Mouse (Mus musculus) liver, postnatal 0 days (tissue): ENCODE results near the gene Twnk. TPM values are rescaled to one million over a fixed set of nuclear protein-coding genes. Genes with fewer than 3 reads are reported as not detected.

ENCODE experiments used
- ATAC-seq: fragments of 200-750 bp; cut with Nextera tagmentation; 2 replicates; pipeline ENCODE4 v1.8.0; 2017; ENCODE audit warnings: mild to moderate bottlenecking, moderate library complexity
- DNase-seq: peaks from one replicate; pipeline ENCODE4 v3.0.0-alpha.2; 2016
- H3K27ac ChIP-seq: fragments of 300-500 bp; sonication (generic); 2 replicates; pipeline ENCODE4 v1.5.1; 2014; ENCODE audit warnings: antibody characterized with exemption, moderate library complexity, mild to moderate bottlenecking, low read depth
- H3K27me3 ChIP-seq: fragments of 300-500 bp; sonication (generic); 2 replicates; pipeline ENCODE4 v1.6.1; 2014; ENCODE audit warnings: low read length, control low read depth, mixed read lengths; ENCODE audit not compliant: insufficient read depth
- H3K36me3 ChIP-seq: fragments of 300-500 bp; sonication (generic); replicated peaks from 2 replicates; pipeline ENCODE4 v1.6.1; 2014; ENCODE audit warnings: mild to moderate bottlenecking, control low read depth, low read length, moderate library complexity, mixed read lengths; ENCODE audit not compliant: insufficient read depth
- H3K4me1 ChIP-seq: fragments of 300-500 bp; sonication (generic); 2 replicates; pipeline ENCODE4 v1.6.1; 2014; ENCODE audit warnings: antibody characterized with exemption, mild to moderate bottlenecking, control low read depth; ENCODE audit not compliant: insufficient read depth
- H3K4me2 ChIP-seq: fragments of 300-500 bp; sonication (generic); 2 replicates; pipeline ENCODE4 v1.6.1; 2014; ENCODE audit warnings: low read depth, mild to moderate bottlenecking, low read length, moderate library complexity, mixed read lengths
- H3K4me3 ChIP-seq: fragments of 300-500 bp; sonication (generic); 2 replicates; pipeline ENCODE4 v1.5.1; 2014; ENCODE audit warnings: low read depth, low read length
- H3K9ac ChIP-seq: fragments of 300-500 bp; sonication (generic); replicated peaks from 2 replicates; pipeline ENCODE4 v1.6.1; 2014; ENCODE audit warnings: mild to moderate bottlenecking, moderate library complexity
- H3K9me3 ChIP-seq: fragments of 300-500 bp; sonication (generic); 2 replicates; pipeline ENCODE4 v1.6.1; 2016; ENCODE audit warnings: mild to moderate bottlenecking, control low read depth, low read length, mixed read lengths
- CTCF ChIP-seq: sonication (generic); IDR thresholded peaks from 2 replicates; pipeline ENCODE4 v1.5.1; 2016; ENCODE audit warnings: antibody characterized with exemption, low read depth
- EP300 ChIP-seq: IDR thresholded peaks from 2 replicates; pipeline ENCODE4 v1.6.1; 2016; ENCODE audit warnings: antibody characterized with exemption, low read depth, mild to moderate bottlenecking
- WGBS: fragments of 180-500 bp; shearing (Covaris S2); extraction: QIAGEN DNeasy Blood & Tissue Kit; methylation state at CpG from one replicate; pipeline ENCODE4 v1.1.7; 2014; ENCODE audit not compliant: insufficient replicate concordance; 5-methylcytosine and 5-hydroxymethylcytosine counted together
- polyA plus RNA-seq: library from polyadenylated mRNA; unstranded; fragments of >200 nt; fragmentation: Nextera tagmentation; extraction: Ambion mirVana; gene quantifications from 2 replicates; pipeline ENCODE4 v1.2.1, GENCODE M21; 2015

Twnk gene
- polyA plus RNA-seq, 1 experiment from 2014 or later, result 10.6 TPM

DNA sequence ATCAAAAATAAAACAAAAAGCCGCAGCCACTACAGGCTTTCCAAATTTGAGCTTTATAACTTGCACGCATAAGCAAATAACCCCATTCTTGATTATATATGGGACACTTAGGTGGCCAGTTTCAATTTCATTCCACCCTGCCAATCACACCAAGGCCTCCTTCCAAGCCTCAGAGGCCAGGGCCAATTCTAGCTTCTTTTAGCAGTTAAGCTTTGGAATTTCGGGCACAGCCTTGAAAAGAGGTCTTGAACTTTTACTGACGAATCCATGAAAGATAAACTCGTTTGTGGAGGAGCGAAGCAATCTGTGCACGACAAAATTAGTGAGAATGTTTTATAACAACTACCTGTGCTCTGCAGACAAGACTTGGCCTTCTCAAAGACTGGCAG, 52.3 kb downstream of the Twnk start:
- Histone ChIP-seq H3K4me3 (peak overlapping the region; percentile 76), H3K36me3 (no peaks in the 10 kb centered on the region), H3K27me3 (no peaks in the 10 kb centered on the region), H3K9ac (peak overlapping the region; percentile 85), H3K27ac (peak overlapping the region; percentile 96), H3K4me2 (peak overlapping the region; percentile 95), H3K9me3 (no peaks in the 10 kb centered on the region), H3K4me1 (peaks cover 25% of the 10 kb centered on the region)
- ATAC-seq (no peak), DNase-seq (no peak)
- no peak for TF ChIP-seq EP300
- no peak for TF ChIP-seq CTCF
- 31% methylated on average over 7 of the region's 7 CpGs for WGBS

DNA sequence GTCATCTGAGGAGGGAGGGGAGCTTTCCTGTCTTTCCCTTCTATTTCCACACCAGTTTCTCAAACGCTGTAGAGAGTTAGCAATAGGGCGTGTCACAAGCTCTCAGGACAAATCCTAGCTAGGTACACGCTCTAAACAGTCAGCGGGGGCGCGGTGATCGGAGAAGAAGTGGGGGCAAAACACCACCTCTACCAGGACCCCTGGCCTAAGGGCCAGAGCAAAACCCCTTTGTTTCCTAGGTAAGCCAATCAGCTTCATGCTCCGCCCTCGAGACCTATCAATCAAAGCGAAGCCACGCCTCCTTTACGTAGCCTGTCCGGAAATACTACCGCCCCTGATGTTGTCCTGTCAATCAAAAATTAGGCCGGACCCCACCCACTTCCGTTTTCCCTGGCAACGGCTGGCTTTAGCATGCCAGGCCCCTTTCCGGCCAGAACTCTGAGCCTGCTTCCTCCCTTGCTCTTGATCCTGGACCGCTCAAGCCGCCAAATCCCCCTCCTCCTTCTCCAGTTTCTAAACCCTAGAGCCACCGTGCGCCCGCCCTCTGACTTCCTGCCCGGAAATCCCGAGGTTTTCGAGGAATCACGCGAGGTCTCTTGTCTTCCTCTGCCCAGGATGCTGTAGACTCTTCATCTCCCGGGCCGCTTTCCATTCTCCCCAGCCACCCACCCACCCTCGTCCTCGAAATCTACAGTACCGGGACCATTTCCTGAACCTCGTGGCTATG, 52.8 kb downstream of the Twnk start:
- Histone ChIP-seq H3K9ac (peak overlapping the region; percentile 85), H3K4me2 (peak overlapping the region; percentile 95), H3K27me3 (no peaks in the 10 kb centered on the region), H3K27ac (peak overlapping the region; percentile 96), H3K36me3 (no peaks in the 10 kb centered on the region), H3K4me3 (peak overlapping the region; percentile 76), H3K4me1 (peaks cover 25% of the 10 kb centered on the region), H3K9me3 (no peaks in the 10 kb centered on the region)
- ATAC-seq (peak; percentile 91), DNase-seq (peak; percentile 95)
- TF ChIP-seq CTCF (no peak), EP300 (peak; percentile 68)
- WGBS, result under 1% methylated on average over 34 of the region's 34 CpGs

DNA sequence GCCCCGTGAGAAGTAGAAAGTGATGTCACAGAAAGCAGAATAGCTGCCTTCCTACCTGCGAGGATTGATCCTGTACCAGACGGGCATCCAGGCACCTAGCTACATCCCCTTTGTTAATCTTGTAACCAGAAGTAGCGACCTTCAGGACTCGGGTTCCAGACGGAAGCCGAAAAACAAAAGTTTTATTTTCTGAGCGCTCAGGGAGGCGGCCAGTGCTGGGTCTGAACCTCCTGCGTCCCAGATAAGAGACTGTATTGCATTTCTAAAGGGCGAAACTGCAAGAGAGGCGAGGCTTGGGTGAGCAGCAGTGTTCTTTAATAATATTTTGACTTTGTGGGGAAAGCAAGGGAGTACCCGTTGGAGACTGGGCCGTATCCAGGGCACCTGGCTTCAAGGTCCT, 53.4 kb downstream of the Twnk start:
- H3K27me3 ChIP-seq, result peaks cover 2% of the 10 kb centered on the region; the same call in 1 of the 2 replicates
- H3K27ac ChIP-seq, result peak overlapping the region; percentile 96
- H3K9ac ChIP-seq, result peak overlapping the region; percentile 85
- DNase-seq, result peak; percentile 31
- peak overlapping the region; percentile 95 for H3K4me2 ChIP-seq
- H3K9me3 ChIP-seq, result no peaks in the 10 kb centered on the region
- H3K4me3 ChIP-seq, result peak overlapping the region; percentile 76
- ATAC-seq, result peak; percentile 35
- no peak for TF ChIP-seq EP300
- peaks cover 27% of the 10 kb centered on the region for H3K4me1 ChIP-seq
- 1% methylated on average over 14 of the region's 14 CpGs for WGBS
- no peaks in the 10 kb centered on the region for H3K36me3 ChIP-seq

Other genes with a start within 250 kb of the Twnk start
- gene Pax2, start 249.6 kb upstream of the Twnk start, polyA plus RNA-seq, result not detected in 2 replicates
- 6.5 and 7.5 TPM in 2 replicates for gene Slf2, start 74.5 kb upstream of the Twnk start, polyA plus RNA-seq
- gene Sema4g, start 16.6 kb upstream of the Twnk start, polyA plus RNA-seq, result 9.3 and 11.3 TPM in 2 replicates
- gene Mrpl43, start 779 bp downstream of the Twnk start, polyA plus RNA-seq, result 43.6 and 43.8 TPM in 2 replicates
- 5.7 and 7.2 TPM in 2 replicates for gene Lzts2, start 8.8 kb downstream of the Twnk start, polyA plus RNA-seq
- not detected in 2 replicates for gene Pdzd7, start 40.1 kb downstream of the Twnk start, polyA plus RNA-seq
- gene Sfxn3, start 41.8 kb downstream of the Twnk start, polyA plus RNA-seq, result 2.5 and 2.8 TPM in 2 replicates
- 0.30 and 0.38 TPM in 2 replicates for gene Kazald1, start 69.6 kb downstream of the Twnk start, polyA plus RNA-seq
- not detected in 2 replicates for gene Tlx1, start 145.0 kb downstream of the Twnk start, polyA plus RNA-seq
- gene Lbx1, start 230.1 kb downstream of the Twnk start, polyA plus RNA-seq, result 0.04 TPM in 1 of 2 replicates, not detected in the other